Mouse (Mus musculus): ENCODE results near the gene Tmem52b.

DNA sequence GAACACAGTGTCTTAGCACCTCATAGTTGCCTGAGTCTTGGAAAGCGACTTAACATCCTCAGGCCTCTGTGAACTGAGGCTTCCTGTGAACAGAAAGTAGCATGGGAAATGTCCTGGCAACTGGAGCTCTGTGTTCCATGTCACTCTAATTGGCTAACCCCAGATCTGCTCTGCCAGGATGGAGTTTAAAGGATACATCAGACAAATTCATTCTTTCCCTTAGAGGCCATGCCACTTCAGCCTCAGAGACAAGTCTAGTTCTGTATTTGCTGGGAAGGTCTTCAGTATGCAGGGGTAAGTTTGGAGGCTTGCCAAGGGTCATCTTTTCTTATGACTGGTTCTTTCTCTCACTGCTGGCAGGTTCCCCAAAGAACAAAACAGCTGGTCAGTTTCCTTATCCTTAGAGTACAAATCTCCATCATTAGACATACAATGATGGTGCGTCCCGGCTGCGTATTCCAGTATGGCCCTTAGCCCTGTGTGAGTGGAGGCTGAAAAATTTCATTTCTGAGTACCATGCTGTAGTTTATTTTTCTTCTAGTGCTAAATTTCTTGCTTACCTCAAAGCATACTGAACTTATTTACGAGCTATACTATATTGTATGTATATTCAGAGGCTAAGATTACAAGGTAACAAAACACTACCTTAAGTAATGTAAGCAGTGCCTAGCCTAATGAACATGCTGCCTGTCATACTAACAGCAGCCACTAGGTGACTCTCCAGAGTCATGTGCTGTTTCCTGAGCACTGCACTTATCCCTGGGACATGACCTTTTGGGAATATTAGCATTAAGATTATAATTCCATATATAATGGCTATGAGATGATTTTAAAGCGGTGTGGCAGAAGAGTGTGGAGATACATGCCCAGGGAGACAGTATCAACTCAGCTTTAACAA lies 31.6 kb downstream of the Tmem52b start:
- TF ChIP-seq GATA1 (IDR thresholded peaks at IDR 0.05; ENCODE audit: low read length): no peak
- no peak for TF ChIP-seq TAL1 (IDR thresholded peaks at IDR 0.05; ENCODE audit: low read length)
